ENCODE assay signal across 8 mouse cellular contexts in genomic region chr8:34546815-34547214, GRCm38 (mm10).
DNase-seq lines count a peak whose midpoint lies in the region; ATAC-seq and TF ChIP-seq lines count a peak whose summit lies in the region.

No protein-coding gene starts in this region.

- 0 out of 2 replicates have a peak, but pooled peaks cover 4% of the 10 kb centered on the region for H3K4me1 ChIP-seq in kidney, embryonic 16.5 days (ENCODE audit: insufficient read depth, low read length)
- H3K4me1 ChIP-seq in forebrain, embryonic 13.5 days: no peaks in the 10 kb centered on the region
- no peaks in the 10 kb centered on the region for H3K4me1 ChIP-seq in liver, embryonic 14.5 days (replicated peaks; ENCODE audit: control insufficient read depth in 2 of 2, insufficient read depth in 2 of 2, low read length in 1 of 2)

- no peak overlapping the region for H3K27ac ChIP-seq in kidney, embryonic 16.5 days (ENCODE audit: low read length)
- no peak overlapping the region for H3K27ac ChIP-seq in forebrain, embryonic 13.5 days
- no peak overlapping the region for H3K27ac ChIP-seq in liver, embryonic 14.5 days

- peak overlapping the region; percentile 26 for H3K4me3 ChIP-seq in kidney, embryonic 16.5 days (ENCODE audit: low read length)
- H3K4me3 ChIP-seq in forebrain, embryonic 13.5 days: no peak overlapping the region
- H3K4me3 ChIP-seq in liver, embryonic 14.5 days (ENCODE audit: insufficient read depth in 1 of 2, low read depth in 2 of 2, low read length in 2 of 2): peak overlapping the region in 1 of 2 experiments; percentile 21; a peak in 1 of 4 replicates

- ATAC-seq in kidney, embryonic 16.5 days (ENCODE audit: low FRiP score, low TSS enrichment): no peak
- ATAC-seq in forebrain, embryonic 13.5 days: no peak
- no peak for ATAC-seq in liver, embryonic 14.5 days (ENCODE audit: insufficient read depth)

- peak overlapping the region; percentile 48 for H3K4me2 ChIP-seq in kidney, embryonic 16.5 days (replicated peaks; ENCODE audit: low read depth, low read length)
- peak overlapping the region; percentile 27; the same call in 1 of the 2 replicates for H3K4me2 ChIP-seq in forebrain, embryonic 13.5 days
- H3K4me2 ChIP-seq in liver, embryonic 14.5 days (ENCODE audit: low read depth): peak overlapping the region; percentile 8; the same call in 1 of the 2 replicates

- 13% methylated on average over 11 of the region's 11 CpGs for WGBS in kidney, embryonic 16.5 days
- WGBS in forebrain, embryonic 13.5 days: 18% methylated on average over 11 of the region's 11 CpGs
- 14% methylated on average over 11 of the region's 11 CpGs for WGBS in liver, embryonic 14.5 days (ENCODE audit: insufficient replicate concordance)

- no peaks in the 10 kb centered on the region for H3K27me3 ChIP-seq in kidney, embryonic 16.5 days (ENCODE audit: insufficient read depth, low read length)
- peaks cover 12% of the 10 kb centered on the region for H3K27me3 ChIP-seq in forebrain, embryonic 13.5 days
- no peaks in the 10 kb centered on the region for H3K27me3 ChIP-seq in liver, embryonic 14.5 days (ENCODE audit: control insufficient read depth, insufficient read depth, low read length)

- DNase-seq in kidney, adult 8-10 months: no peak
- DNase-seq in liver, embryonic 14.5 days (ENCODE audit: low read depth in 3 of 3, low spot score in 3 of 3): no peak
- peak; percentile 47 for DNase-seq in thymus, postnatal 0 days (ENCODE audit: low spot score)
- no peak for DNase-seq in cerebellum, postnatal 25 days
- no peak for DNase-seq in left cerebral cortex, adult 11 months (ENCODE audit: low spot score)
- DNase-seq in adrenal gland, adult (ENCODE audit: inconsistent age in 2 of 2, low spot score in 1 of 2): no peak

- H3K9me3 ChIP-seq in kidney, embryonic 16.5 days (ENCODE audit: low read length): no peaks in the 10 kb centered on the region
- no peaks in the 10 kb centered on the region for H3K9me3 ChIP-seq in forebrain, embryonic 13.5 days (replicated peaks)
- H3K9me3 ChIP-seq in liver, embryonic 14.5 days (ENCODE audit: control insufficient read depth, low read length): no peaks in the 10 kb centered on the region

- H3K36me3 ChIP-seq in kidney, embryonic 16.5 days (ENCODE audit: insufficient read depth, low read length): no peaks in the 10 kb centered on the region
- no peaks in the 10 kb centered on the region for H3K36me3 ChIP-seq in forebrain, embryonic 13.5 days (ENCODE audit: poor library complexity, severe bottlenecking)
- no peaks in the 10 kb centered on the region for H3K36me3 ChIP-seq in liver, embryonic 14.5 days (replicated peaks; ENCODE audit: control insufficient read depth, insufficient read depth, low read depth)

- H3K9ac ChIP-seq in kidney, embryonic 16.5 days (replicated peaks; ENCODE audit: low read length): no peak overlapping the region
- no peak overlapping the region for H3K9ac ChIP-seq in forebrain, embryonic 13.5 days
- H3K9ac ChIP-seq in liver, embryonic 14.5 days (replicated peaks): no peak overlapping the region

- no peak for TF ChIP-seq EP300 in liver, embryonic 14.5 days (IDR thresholded peaks at IDR 0.05; ENCODE audit: low read depth)

- TF ChIP-seq CTCF in liver, embryonic 14.5 days (IDR thresholded peaks at IDR 0.05; ENCODE audit: low read depth): no peak
